Mouse (Mus musculus): ENCODE measurements around the gene Kctd13.
"Not testable (repeated sequence)": the region's sequence is repeated elsewhere in the genome, so short reads cannot be mapped to it uniquely, and the experiment has no call there.

The Kctd13 gene

DNA sequence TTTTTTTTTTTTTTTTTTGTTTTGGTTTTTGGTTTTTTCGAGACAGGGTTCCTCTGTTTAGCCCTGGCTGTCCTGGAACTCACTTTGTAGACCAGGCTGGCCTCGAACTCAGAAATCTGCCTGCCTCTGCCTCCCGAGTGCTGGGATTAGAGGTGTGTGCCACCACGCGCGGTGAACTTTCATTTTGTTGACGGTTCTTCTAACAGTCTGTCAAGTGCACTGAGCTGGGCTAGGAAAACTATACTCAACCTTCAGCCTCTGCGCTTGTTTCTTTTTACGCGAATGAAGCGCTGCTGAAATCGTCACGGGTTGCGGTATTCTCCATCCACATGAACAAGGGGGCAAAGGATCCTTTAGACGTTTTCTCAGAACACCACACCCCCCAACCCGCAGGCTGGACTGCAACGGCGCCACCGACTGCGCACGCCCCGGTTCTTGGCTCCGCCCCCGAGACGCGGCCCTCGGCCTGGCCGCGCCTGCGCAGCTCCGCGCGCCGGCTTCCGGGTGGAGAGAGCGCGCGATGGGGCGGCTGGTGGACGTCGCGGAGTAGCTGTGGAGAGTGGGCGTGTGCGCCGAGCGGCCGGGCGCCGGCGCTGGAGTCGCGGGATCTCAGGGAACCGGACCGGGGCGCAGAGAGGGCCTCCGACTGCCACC, at the start of gene Kctd13:
Gene Kctd13 (plus strand): TSS at position 496 of the 654 bp plus-strand sequence.
- DNase-seq, result peak; percentile 97

DNA sequence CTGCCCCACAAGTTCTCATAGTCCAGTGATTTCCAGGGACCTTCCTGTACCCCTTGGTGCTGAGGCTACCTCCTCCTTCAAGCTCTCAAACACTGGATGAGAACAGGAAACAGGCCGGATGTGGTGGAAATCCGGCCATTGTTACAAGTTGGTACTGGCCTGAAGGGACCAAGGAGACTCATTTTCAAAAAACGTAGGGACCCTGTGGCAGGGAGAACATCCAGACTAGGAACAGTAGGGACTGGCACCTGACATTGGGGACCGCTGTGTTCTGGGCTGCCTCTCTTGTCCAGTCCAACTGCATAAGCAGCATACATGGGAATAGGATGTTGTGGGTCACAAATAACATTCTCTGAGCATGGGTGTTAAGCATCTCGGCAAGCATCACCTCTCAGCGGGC, 47.6 kb upstream of the Kctd13 start:
- peak; percentile 68 for DNase-seq

DNA sequence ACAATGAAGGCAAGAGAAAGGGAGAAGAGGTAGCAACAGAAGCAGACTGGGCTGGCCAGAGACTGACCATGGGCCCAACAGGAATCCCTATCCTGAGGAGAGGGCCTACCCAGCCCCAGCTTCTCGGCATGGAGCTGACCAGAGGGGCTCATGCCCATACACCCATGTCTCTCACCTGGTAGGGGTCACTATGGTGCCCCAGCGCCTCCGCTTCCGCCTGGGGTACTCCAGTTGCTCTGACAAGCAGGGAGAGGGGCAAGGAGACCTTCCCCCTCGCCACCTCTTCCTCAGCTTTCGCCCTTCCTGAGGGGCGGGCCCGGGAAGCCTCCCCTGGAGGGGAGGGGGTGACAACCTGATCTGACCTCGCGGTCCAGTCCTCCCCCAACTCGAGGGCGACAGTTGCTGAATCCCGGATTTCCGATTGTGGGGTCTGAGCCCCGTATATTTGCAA, 44.9 kb upstream of the Kctd13 start:
- peak; percentile 43 for DNase-seq

DNA sequence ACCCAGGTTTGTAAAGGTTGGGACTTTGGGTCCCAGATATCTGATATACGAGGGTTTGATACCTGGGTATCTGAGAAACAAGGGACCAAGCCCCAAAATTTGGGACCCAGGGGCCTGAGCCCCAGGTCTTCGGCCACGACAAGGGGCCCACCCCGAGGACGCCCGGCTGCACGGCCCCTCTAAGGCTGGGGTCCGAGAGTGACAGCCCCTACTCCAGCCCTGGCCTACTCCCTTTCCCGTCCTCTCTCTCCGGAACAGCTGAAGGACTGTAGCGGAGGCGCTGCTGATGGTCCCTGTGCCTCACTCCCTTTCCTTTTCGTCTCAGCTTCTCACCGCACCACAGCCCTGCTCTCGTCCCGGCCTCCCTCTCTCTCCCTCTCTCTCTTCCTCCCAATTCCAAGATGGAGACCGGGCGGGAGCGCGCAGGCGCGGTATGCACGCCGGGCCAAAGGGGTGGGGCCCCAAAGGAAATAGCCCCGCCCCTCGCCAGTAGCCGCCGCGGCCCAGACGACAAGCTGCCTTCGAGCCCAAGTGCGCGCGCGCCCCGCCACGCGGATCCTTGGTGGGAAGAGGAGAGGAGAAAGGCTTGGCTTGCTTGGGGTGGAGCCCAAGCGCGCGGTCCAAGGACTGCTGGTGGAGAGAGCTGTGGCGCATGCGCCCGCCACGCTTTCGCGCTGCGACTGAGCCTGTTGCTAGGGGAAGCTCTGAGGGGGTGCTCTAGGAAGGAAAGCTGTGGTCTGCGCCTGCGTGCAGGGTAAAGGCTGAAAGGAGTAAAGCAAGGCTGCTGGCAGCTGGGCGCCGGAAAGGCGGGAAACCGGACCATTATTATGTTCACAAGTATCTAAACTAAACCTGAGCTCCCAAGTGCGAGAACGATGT, 44.2 kb upstream of the Kctd13 start, which contains the start of gene Taok2:
Gene Taok2 (minus strand): TSS at position 418 of the 879 bp plus-strand sequence.
- peak; percentile 99 for DNase-seq

DNA sequence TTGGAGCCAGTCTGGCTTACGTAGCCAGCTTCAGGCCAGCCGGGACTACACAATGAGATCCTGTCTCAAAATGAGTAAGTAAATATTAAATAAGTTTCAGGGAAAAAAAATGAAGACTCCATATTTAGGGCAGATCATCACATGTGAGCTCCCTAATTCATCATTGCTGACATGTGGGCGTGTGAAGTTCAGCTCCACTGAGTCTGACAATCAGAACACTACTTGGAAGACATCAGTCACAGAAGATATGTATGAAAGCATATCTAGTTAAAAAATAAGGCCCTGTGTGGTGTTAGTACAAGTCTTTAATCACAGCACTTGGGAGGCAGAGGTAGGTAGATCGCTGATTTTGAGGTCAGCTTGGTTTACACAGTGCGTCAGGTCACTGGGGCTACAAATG, 41.4 kb upstream of the Kctd13 start:
- no peak for DNase-seq

DNA sequence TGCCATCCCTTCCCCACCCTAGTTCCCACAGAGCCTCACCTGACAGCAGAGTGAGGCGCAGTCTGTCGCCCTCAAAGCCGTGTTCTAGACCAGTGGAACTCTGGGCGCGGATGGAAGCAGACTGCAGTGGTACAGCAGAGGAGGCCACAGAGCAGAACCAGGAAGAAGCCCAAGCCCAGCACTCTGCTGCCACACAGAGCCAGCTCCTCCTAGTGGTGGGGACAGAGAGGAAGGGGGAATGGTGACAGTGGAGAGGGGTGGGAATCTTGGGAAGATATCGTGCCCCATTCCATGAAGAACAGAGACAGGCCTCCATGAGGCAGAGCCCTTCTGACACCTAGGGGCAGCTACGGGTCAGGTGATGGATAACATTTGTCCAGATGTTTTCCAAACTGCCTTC, 39.8 kb upstream of the Kctd13 start:
- DNase-seq, result peak; percentile 54

DNA sequence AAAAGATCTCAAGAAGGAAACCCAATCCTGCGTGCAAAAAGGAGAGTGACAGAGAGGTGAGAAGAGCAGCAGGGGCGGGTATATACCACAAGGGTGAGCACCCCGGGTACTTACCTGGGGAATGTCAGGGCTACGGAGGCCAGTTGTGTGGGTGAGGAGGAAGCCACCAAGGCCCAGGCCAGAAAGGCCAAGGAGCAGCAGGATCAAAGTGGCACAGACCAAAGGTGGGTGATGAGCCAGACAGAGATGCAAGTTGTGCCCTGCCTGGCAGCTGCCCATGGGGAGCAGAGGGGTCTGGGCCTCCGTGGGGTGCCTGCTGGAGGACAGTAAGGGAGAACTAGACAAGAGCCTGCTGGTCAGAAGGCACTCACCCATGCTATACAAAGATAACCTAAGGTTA, 31.8 kb upstream of the Kctd13 start:
- DNase-seq, result no peak

DNA sequence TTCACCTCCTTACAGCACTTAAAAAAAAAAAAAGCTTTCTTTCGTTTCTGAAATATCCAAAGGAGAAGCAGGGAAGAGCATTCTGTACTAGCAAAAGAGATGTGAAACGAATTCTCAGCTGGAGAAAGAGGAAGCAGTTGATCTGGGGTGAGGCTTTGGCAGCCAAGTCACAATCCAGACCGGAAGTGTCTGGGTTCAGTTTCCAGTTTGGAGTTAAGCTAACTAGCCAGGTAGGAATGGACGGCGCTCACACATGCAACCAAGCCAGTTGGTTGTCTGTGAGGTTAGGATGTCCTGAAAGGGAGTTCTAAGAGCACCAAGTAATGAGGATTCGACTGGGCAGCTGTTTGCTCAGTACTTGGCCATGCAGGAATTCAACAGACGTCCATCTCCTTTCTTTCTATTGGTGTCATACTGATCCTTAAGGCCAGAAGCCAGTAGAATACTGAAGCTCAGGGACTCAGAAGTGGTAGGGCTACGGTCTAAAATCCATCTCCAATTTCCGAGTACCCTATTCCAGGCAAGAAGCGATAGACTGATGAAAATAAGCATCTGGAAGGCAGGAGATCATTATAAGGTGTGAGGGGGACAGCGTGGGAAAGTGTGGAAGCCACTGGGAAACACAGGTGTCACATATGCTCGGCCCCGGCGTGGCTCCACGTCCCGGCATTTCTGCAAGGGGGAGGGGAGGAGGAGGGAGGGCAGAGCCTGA, 31.1 kb upstream of the Kctd13 start:
- DNase-seq, result peak; percentile 35

DNA sequence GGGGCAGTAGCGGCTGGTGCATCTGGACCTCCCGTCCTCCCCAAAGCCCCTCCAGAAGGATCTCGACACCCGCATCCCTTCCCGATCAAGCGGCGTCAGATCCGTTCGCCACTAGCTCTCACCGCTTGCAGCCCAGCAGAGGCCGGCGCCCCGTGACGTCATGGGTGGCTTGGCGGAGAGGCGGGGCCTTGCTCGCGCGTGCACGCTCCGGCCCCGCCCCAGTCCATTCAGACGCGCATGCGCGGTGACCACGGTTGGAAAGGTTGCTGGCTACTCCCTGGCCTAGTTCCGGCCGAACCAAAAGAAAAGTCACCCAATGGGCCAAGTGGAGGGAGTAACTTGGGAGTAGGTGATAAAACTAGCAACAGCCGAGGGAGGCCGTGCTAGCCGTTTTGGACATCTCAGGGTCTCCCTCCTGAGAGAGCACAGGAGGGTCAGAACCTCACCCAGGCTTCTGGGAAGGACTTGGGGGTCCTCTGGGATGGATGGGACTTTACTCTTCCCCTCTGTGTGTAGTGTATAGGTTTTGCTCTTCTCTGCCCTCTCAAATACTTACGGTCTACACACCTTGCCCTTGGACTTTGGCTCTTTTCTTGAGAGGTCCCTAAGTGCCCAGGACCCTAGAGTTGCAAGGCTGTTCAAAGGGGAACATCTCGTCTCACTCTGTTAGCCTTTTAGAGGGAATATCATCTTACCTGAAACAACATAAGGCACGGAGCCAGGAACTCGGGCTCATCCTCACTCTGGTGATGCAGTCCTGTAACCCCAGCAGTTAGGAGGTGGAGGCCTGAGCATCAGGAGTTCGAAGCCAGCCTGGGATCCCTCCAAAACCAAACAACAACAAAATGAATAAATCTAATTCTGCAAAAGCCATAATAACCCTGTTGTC, 30.3 kb upstream of the Kctd13 start:
- DNase-seq, result peak; percentile 98

DNA sequence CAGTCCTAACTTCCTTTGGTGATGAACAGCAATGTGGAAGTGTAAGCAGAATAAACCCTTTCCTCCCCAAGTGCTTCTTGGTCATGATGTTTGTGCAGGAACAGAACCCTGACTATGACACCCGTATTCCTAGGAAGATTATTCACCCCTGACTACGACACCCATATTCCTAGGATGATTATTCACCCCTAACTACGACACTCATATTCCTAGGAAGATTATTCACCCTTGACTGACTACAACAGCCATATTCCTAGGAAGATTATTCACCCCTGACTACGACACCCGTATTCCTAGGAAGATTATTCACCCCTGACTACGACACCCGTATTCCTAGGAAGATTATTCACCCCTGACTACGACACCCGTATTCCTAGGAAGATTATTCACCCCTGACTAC, 28.9 kb upstream of the Kctd13 start:
- not testable (repeated sequence) for DNase-seq

DNA sequence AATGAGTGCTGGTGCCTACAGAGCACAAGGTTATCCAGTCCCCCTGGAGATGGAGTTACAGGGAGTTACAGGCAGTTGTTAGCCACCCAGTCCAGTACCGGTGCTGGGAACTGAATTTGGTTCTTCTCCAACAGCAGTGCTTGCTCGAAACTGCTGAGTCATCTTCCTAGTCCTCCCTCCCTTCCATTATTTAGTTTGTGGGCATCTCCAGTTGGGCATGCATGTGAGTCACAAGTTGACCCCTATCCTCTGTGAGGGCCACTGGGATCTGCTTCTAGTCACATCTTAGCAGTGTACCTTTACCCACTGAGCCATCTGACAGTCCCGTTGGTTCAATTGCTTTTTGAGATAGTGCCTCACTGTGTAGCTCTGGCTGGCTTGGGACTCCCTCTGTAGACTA, 23.1 kb upstream of the Kctd13 start:
- DNase-seq, result no peak

DNA sequence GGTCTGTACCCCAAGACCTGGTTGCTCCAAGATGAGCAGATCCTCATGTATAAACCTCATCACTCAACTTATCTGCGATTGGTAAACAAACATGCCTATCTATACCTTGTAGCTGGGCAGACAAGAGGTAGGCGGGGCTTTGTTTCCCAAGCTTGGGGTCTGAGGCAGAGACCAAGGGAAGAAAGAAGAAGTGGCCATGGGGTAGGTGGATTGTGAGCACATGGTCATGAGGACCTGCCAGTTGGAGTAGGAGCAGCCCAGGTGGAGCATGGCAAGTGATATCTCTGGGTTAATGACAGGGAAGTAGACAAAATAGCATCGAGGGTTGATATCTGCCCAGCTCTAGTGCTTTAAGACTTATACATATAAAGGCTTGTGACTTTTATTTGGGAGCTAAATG, 13.8 kb upstream of the Kctd13 start:
- no peak for DNase-seq

DNA sequence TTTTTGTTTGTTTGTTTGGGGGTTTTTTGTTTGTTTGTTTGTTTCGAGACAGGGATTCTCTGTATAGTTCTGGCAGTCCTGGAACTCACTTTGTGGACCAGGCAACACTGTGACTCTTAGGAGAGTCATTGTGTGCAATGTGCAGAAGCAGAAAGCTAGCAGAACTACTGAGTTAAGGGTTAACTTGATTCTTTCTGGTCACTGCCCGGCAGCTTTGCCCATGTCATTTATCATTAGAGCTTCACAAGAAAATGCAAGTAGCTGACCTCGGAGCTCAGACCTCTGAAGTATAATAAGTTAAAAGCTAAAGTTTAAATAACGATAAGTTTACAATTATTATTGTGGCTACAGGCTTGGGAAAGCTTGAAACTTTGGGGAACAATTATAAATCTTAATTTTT, 10.3 kb upstream of the Kctd13 start:
- DNase-seq, result not testable (repeated sequence)

DNA sequence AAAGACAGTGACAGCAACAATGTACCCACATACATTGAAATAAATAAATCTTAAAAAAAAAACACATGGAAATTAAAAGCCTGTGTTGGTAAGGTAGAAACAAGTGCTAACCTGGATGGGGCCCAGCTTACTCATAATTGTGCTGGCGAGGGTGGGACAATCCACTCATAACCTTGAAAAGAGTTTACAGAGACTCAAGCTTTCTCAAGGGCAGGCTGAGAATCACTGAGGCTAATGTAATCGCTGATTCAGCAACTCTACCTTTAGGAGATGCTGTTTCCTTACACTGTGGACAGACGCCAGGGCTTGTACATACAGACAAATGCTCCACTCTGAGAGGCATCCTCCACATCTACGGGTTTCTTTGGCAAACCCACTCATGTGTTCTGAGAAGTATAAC, 8.7 kb upstream of the Kctd13 start:
- no peak for DNase-seq

DNA sequence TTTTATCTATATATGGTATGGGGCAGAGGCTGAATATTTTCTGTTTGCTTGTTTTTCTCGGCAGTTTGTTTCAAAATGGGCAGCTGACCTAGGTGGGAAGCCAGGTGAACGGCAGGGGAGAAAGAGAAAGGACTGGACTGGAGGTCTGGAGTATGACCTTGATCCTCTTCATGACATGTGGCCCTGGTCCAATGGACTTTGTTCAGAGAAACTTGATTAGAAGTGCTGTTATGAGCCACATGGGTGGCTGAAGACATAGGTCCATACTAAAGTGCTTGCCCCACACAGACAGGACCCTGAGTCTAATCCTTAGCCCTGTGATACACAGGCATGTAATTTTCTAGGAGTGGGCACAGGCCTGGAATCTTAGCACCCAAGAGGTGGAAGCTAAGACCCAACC, 7.1 kb upstream of the Kctd13 start:
- DNase-seq, result peak; percentile 53

DNA sequence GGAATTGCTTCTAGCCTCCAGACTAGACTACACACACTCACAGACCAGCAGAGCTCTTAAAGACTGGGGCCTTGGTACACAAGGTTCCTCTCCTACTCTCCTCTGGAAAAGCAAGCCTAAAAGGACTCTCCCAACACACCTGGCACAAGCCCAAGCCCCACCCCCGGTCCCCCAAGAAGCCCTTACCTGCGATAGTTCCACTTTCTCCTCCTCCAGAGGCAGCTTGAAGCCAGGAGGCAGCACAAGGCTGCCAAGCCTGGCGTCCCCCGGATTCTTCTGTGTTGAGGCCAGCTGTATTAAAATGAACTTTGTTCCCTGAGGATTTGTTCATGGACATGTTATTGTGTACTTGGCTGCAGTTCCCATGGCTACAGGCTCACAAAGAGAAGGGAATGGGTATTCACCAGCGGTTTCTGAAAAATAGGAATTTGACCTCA, 6.0 kb upstream of the Kctd13 start, which contains the start of gene Tmem219:
Gene Tmem219 (minus strand): TSS at position 294 of the 437 bp plus-strand sequence.
- peak; percentile 89 for DNase-seq

DNA sequence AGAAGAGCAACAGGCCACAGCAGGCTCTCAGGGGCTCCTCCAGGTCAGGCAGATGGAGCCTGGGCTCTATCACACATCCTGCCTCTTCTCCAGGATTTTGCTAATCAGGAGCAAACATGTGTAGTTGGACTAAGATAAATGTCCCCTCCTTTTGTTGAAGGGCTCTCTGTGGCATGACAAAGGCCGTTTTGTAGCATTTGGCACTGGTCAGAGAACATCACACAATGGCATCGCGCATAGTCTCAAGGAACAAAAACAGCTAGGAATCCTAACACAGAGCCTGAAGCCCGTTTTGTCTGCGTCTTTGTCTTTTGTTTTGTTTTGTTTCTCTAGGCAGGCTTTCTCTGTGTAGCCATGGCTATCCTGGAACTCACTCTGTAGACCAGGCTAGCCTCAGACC, 4.7 kb upstream of the Kctd13 start:
- no peak for DNase-seq

DNA sequence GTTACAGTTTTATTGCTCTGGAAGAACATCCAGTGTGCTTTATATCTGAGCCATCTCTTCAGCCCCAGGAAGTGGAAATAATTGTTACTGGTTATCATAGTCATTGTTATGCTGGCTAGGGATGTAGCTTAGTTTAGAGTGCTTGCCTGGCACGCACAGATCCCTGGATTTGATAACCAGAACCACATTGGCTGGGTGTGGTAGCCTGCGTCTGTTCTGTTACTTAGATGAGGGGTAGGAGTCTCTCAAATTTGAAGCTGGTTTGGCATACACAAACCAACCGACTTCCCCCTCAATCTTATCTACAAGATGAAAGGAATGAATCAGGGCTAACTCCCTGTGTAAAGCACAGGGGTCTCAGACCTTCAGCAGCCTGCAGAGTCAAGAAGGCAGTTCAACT, 2.4 kb upstream of the Kctd13 start:
- no peak for DNase-seq

DNA sequence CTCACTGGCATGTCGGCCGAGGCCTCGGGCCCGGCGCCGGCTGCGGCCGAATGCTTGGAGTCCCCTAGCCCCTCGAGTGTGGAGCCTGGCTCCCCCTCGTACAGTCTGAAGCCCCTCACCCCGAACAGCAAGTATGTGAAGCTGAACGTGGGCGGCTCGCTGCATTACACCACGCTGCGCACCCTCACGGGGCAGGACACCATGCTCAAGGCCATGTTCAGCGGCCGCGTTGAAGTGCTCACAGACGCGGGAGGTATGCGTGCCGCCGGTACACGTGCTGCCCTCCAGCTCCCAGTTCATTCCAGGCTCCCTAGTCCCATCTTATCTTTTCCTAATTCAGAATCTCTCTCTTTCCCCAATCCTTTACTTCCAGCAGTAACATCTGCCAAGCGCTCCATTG, 367 bp downstream of the Kctd13 start:
- DNase-seq, result no peak

DNA sequence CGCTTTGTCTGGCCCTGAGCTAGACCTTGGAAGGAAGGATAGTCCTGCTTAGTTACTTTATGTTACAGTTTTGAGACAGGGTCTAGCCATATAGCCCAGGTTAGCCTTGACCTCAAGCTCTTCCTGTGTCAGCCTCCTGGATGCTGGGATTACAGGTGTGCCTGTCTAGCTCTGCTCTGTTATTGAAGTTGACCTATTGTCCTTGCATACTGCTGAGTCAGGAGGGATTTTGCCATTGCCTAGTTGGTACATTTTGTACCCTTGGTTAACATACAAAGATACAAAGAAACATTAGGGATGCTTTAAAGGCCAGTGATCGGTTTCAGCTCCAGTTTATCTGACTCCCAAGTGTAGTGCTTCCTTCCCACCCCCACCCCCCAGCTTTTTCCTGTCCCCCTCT, 4.0 kb downstream of the Kctd13 start:
- no peak for DNase-seq

DNA sequence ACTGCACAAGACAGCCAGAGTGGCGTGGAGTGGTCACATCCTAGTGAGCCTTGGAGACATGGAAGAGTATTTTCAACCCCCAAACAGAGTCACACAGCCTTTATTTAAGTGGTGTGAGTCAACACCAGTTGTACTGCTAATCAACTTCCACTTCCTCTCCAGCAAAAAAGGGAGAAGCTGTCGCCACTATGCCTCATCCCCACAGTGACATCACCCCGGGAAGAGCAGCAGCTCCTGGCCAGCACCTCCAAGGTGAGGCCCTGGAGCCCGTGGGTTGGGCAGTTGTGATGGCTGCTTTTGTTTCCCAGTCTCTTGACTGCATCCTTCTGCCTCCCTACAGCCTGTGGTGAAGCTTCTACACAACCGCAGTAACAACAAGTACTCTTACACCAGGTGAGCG, 12.5 kb downstream of the Kctd13 start:
- no peak for DNase-seq

DNA sequence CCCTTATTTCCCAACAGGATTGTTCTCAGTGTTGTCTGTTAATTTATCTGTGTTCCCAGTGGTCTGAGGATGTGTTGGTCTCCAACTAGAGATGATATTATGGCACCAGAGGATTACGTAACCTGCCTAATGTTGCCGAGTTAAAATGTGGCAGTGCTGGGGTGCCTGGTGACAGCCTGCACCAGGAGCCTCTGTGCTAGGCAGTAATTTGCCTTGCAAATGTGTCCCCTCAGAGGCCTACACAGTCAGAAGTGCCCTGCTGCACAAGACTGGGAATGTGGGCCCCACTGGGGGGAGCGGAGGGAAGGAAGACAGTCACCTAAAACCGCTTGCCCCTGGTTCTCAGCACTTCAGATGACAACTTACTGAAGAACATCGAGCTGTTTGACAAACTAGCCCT, 13.1 kb downstream of the Kctd13 start:
- no peak for DNase-seq

All from kidney, postnatal 14 days (tissue).